Mouse (Mus musculus) ES-Bruce4 (cell line): ENCODE data around the gene Tspan4. TPM values are rescaled to one million over a fixed set of nuclear protein-coding genes. Genes with fewer than 3 reads are reported as not detected.

ENCODE experiments used
- H3K27ac ChIP-seq: 2 replicates; pipeline ENCODE4 v1.5.1; 2012; ENCODE audit warnings: low read length, inconsistent platforms; ENCODE audit not compliant: insufficient read depth
- H3K27me3 ChIP-seq: 2 replicates; pipeline ENCODE4 v1.6.1; 2012; ENCODE audit warnings: mild to moderate bottlenecking, low read length, inconsistent platforms; ENCODE audit not compliant: control insufficient read depth, poor library complexity, insufficient read depth, severe bottlenecking
- H3K36me3 ChIP-seq: 2 replicates; pipeline ENCODE4 v1.6.1; 2012; ENCODE audit warnings: inconsistent platforms, mild to moderate bottlenecking, low read length, moderate library complexity; ENCODE audit not compliant: control insufficient read depth, poor library complexity, insufficient read depth, severe bottlenecking
- H3K4me1 ChIP-seq: one replicate; pipeline ENCODE4 v1.8.1; 2011; ENCODE audit warnings: low read length; ENCODE audit not compliant: control insufficient read depth, insufficient read depth
- H3K4me3 ChIP-seq: 2 replicates; pipeline ENCODE4 v1.5.1; 2011; ENCODE audit warnings: low read depth, mild to moderate bottlenecking, low read length
- H3K9ac ChIP-seq: 2 replicates; pipeline ENCODE4 v1.6.1; 2012; ENCODE audit warnings: low read depth, mild to moderate bottlenecking, inconsistent platforms; ENCODE audit not compliant: poor library complexity, severe bottlenecking
- H3K9me3 ChIP-seq: replicated peaks from 2 replicates; pipeline ENCODE4 v1.6.1; 2012; ENCODE audit warnings: mild to moderate bottlenecking, low read length, inconsistent platforms; ENCODE audit not compliant: control insufficient read depth, poor library complexity, insufficient read depth, severe bottlenecking
- CTCF ChIP-seq: IDR thresholded peaks from one replicate; pipeline ENCODE4 v1.8.1; 2011; ENCODE audit warnings: low read depth, low read length
- EP300 ChIP-seq: IDR thresholded peaks from 2 replicates; pipeline ENCODE4 v1.6.1; 2011; ENCODE audit warnings: low read depth, low read length; ENCODE audit not compliant: insufficient read depth
- POLR2A ChIP-seq: IDR thresholded peaks from one replicate; pipeline ENCODE4 v1.8.1; 2011; ENCODE audit warnings: low read length; ENCODE audit not compliant: insufficient read depth
- polyA plus RNA-seq: library from polyadenylated mRNA; stranded (reverse); fragments of >200 nt; gene quantifications from 2 replicates; pipeline ENCODE4 v1.2.4, GENCODE M21; 2011; ENCODE audit warnings: low read depth; ENCODE audit not compliant: missing spikeins, insufficient read depth, insufficient read length

Gene Tspan4
- polyA plus RNA-seq, 1 experiment, result 37.4 TPM

DNA sequence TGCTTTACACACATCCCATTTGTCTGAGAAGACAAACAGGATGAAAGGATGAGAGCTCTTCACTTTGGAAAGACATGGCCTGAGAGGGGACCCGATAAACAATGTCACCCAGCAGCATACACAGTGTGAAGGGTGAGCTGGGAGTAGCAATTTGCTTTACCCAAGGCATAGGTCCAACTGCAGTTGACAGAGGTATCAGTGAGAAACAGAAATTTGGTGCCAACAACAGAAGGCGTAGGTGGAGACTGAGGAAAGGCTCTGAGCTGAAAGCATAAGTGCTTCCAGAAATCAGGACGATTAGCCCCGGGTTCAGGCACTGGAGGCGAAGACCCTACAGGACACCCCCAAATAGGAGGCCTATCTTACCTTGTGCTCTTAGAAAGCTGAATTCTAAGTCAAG is 35.2 kb downstream of the Tspan4 start:
- no peak overlapping the region for H3K27ac ChIP-seq
- no peaks in the 10 kb centered on the region for H3K36me3 ChIP-seq

DNA sequence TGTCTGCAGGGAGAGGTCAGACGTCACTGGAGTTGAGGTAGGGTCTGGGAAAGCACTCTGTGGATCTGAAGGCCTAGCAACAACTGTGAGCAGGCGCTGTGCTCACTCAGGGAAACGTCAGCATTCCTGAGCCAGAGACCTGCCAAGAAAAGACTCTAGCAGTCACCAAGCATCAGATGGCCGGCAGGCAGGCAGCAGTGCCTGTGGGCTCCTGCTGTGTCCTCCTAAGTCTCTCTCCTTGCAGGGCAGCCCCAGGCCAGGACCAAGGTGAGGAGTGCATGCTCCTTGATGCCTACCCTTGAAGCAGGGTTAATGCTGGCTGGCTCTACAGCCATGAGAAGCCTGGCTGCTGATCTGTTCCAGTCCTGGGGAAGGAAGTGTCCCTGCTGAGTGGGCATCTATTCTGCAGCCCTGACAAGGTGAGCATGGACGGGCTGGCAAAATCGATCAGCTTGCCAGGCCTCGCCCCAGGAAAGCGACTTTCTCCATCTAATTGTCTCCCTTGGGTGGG is 35.7 kb downstream of the Tspan4 start:
- no peak overlapping the region for H3K27ac ChIP-seq

More for the DNA sequence above, 35.2 kb downstream of the Tspan4 start:
- Histone ChIP-seq H3K4me1 (no peaks in the 10 kb centered on the region), H3K9me3 (no peaks in the 10 kb centered on the region), H3K9ac (no peak overlapping the region), H3K4me3 (no peak overlapping the region), H3K27me3 (no peaks in the 10 kb centered on the region)
- TF ChIP-seq EP300, result no peak
- no peak for TF ChIP-seq POLR2A
- TF ChIP-seq CTCF, result no peak

DNA sequence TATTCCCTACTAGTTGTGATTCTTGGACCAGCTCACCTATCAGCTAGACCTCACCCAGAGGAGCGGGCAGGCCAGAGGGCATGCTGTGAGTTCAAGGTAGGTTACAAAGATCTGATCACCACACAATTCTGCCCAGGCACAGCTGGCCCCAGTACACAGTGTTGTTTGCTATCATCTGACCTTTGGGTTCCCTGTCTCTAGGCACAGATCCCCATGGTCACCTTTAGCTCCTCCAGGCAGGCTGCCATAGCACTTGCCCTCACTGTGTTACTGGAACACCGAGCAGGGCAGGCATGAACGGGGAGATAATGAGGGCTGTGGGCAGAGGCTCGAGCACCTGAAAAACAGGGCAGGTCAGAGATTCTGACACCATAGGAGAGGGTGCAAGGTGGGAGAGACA is 42.6 kb downstream of the Tspan4 start:
- H3K4me1 ChIP-seq, result no peaks in the 10 kb centered on the region
- no peak overlapping the region for H3K9ac ChIP-seq
- H3K9me3 ChIP-seq, result no peaks in the 10 kb centered on the region
- no peak overlapping the region for H3K4me3 ChIP-seq
- no peaks in the 10 kb centered on the region for H3K27me3 ChIP-seq
- TF ChIP-seq CTCF (no peak), EP300 (no peak), POLR2A (no peak)
- H3K36me3 ChIP-seq, result no peaks in the 10 kb centered on the region
- H3K27ac ChIP-seq, result no peak overlapping the region

More for the DNA sequence above, 35.7 kb downstream of the Tspan4 start:
- Histone ChIP-seq H3K36me3 (no peaks in the 10 kb centered on the region), H3K9ac (no peak overlapping the region), H3K4me3 (no peak overlapping the region), H3K4me1 (no peaks in the 10 kb centered on the region), H3K9me3 (no peaks in the 10 kb centered on the region), H3K27me3 (no peaks in the 10 kb centered on the region)
- TF ChIP-seq CTCF, result no peak
- no peak for TF ChIP-seq POLR2A
- no peak for TF ChIP-seq EP300

DNA sequence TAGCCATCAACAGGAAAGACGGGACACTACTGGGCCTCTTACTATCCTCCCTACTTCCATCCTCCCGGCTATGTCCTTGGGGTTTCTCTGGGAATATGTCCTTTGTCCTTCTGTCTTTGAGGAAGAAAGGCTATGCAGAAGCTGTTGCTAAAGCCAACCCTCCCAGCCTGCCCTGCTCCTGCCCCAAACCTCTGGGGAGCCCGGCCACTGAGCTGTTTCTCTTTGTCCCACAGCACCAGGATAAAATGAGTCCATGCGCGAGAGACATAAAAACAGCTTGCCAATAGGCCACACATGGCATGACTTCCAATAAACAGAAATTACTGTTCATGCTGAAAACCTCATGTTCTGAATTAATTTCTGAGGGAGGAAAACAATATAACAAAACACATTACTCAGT is 43.3 kb downstream of the Tspan4 start:
- Histone ChIP-seq H3K9me3 (no peaks in the 10 kb centered on the region), H3K9ac (no peak overlapping the region), H3K27me3 (no peaks in the 10 kb centered on the region), H3K36me3 (no peaks in the 10 kb centered on the region), H3K4me1 (no peaks in the 10 kb centered on the region), H3K27ac (no peak overlapping the region), H3K4me3 (no peak overlapping the region)
- TF ChIP-seq CTCF, result no peak
- TF ChIP-seq EP300, result no peak
- TF ChIP-seq POLR2A, result no peak

DNA sequence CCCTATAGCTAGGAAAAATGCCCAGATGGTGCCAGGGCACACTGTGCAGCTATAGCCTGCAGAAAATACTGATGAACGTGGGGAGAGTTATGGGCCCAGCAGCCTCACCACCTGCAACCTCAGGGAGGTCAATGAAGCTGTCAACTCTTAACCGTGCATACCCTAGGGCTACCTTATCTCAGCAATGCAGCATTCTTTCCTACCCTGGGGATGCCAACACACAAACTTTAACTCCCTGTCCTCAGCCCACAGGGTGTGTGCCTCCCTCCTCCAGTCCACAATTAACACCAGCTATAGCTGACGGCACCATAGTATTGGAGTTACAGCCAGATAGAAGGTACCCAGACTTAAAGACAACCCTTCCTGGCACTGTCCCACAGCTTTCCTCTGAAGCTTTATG is 43.9 kb downstream of the Tspan4 start:
- Histone ChIP-seq H3K4me1 (no peaks in the 10 kb centered on the region), H3K9me3 (no peaks in the 10 kb centered on the region), H3K27ac (no peak overlapping the region), H3K27me3 (no peaks in the 10 kb centered on the region), H3K9ac (no peak overlapping the region), H3K36me3 (no peaks in the 10 kb centered on the region), H3K4me3 (no peak overlapping the region)
- TF ChIP-seq POLR2A, result no peak

GRCm38 (mm10) chr7:141519795-141520194 is 44.8 kb downstream of the Tspan4 start:
- Histone ChIP-seq H3K9ac (no peak overlapping the region), H3K36me3 (no peaks in the 10 kb centered on the region), H3K4me3 (no peak overlapping the region), H3K27ac (no peak overlapping the region), H3K27me3 (no peaks in the 10 kb centered on the region), H3K4me1 (no peaks in the 10 kb centered on the region), H3K9me3 (no peaks in the 10 kb centered on the region)
- TF ChIP-seq EP300, result no peak
- no peak for TF ChIP-seq CTCF
- no peak for TF ChIP-seq POLR2A
